Mouse (Mus musculus) limb, embryonic 15.5 days (tissue): Measurements from ENCODE around the gene Man2a2. TPM values are rescaled to one million over a fixed set of nuclear protein-coding genes. Genes with fewer than 3 reads are reported as not detected.

Experiments
- polyA plus RNA-seq: library from polyadenylated mRNA; unstranded; fragments of >200 nt; fragmentation: Nextera tagmentation; extraction: Ambion mirVana; gene quantifications from 2 replicates; pipeline ENCODE4 v1.2.1, GENCODE M21; 2015

Man2a2 gene
- polyA plus RNA-seq, 1 experiment from 2014 or later, result 17.6 TPM

Other genes starting within 250 kb of the Man2a2 start
- gene Sema4b, start 184.5 kb downstream of the Man2a2 start, polyA plus RNA-seq, result 16.5 and 18.1 TPM in 2 replicates
- 62.5 and 69.4 TPM in 2 replicates for gene Cib1, start 138.6 kb downstream of the Man2a2 start, polyA plus RNA-seq
- gene Gdpgp1, start 138.5 kb downstream of the Man2a2 start, polyA plus RNA-seq, result 3.2 and 3.8 TPM in 2 replicates
- gene Ttll13, start 125.0 kb downstream of the Man2a2 start, polyA plus RNA-seq, result 0.73 and 1.1 TPM in 2 replicates
- 48.7 and 49.2 TPM in 2 replicates for gene Ngrn, start 110.2 kb downstream of the Man2a2 start, polyA plus RNA-seq
- 11.8 and 12.3 TPM in 2 replicates for gene Vps33b, start 101.7 kb downstream of the Man2a2 start, polyA plus RNA-seq
- gene Prc1, start 76.9 kb downstream of the Man2a2 start, polyA plus RNA-seq, result 103 and 116 TPM in 2 replicates
- 8.0 and 9.5 TPM in 2 replicates for gene Rccd1, start 46.9 kb downstream of the Man2a2 start, polyA plus RNA-seq
- 51.4 and 51.7 TPM in 2 replicates for gene Unc45a, start 30.4 kb downstream of the Man2a2 start, polyA plus RNA-seq
- 18.4 and 19.4 TPM in 2 replicates for gene Hddc3, start 28.3 kb downstream of the Man2a2 start, polyA plus RNA-seq
- 14.8 and 15.8 TPM in 2 replicates for gene Fes, start 16.6 kb upstream of the Man2a2 start, polyA plus RNA-seq
- gene Furin, start 34.1 kb upstream of the Man2a2 start, polyA plus RNA-seq, result 12.8 and 13.7 TPM in 2 replicates
- 13.5 and 15.8 TPM in 2 replicates for gene Blm, start 163.7 kb upstream of the Man2a2 start, polyA plus RNA-seq